Mouse (Mus musculus): ENCODE results near the gene Olfr1252. TPM values are rescaled to one million over a fixed set of nuclear protein-coding genes. Genes with fewer than 3 reads are reported as not detected.

The Olfr1252 gene
- total and polyA plus RNA-seq, 3 experiments, result not detected

GRCm38 (mm10) chr2:89691980-89692379 lies 32.8 kb downstream of the Olfr1252 start:
- Histone ChIP-seq H3K4me3 (ENCODE audit: control insufficient read depth in 1 of 2, insufficient read depth in 1 of 2, low read depth in 2 of 2, low read length in 2 of 2) (no peak overlapping the region), H3K9me3 (replicated peaks; ENCODE audit: insufficient read depth, low read length) (no peaks in the 10 kb centered on the region), H3K79me2 (ENCODE audit: control insufficient read depth, insufficient read depth, low read length, poor library complexity) (no peaks in the 10 kb centered on the region), H3K27ac (ENCODE audit: control insufficient read depth, low read depth, low read length) (no peak overlapping the region), H3K27me3 (ENCODE audit: control insufficient read depth in 1 of 2, insufficient read depth in 2 of 2, low read length in 2 of 2) (no peaks in the 10 kb centered on the region), H3K9ac (ENCODE audit: control insufficient read depth, low read depth, low read length, poor library complexity, severe bottlenecking) (no peak overlapping the region), H3K4me1 (ENCODE audit: control insufficient read depth in 1 of 2, insufficient read depth in 2 of 2, low read length in 2 of 2) (no peaks in the 10 kb centered on the region), H3K36me3 (ENCODE audit: control insufficient read depth in 1 of 2, insufficient read depth in 2 of 2, low read length in 2 of 2) (no peaks in the 10 kb centered on the region)
- DNase-seq (ENCODE audit: low read depth, low spot score), result no peak
- TF ChIP-seq MYB (IDR thresholded peaks at IDR 0.05; ENCODE audit: low read depth, low read length) (no peak), ZMIZ1 (IDR thresholded peaks at IDR 0.05; ENCODE audit: low read depth, low read length) (no peak), NRF1 (IDR thresholded peaks at IDR 0.05; ENCODE audit: insufficient read depth, low read depth, low read length, poor library complexity, severe bottlenecking) (no peak), TCF12 (IDR thresholded peaks at IDR 0.05; ENCODE audit: low read depth, low read length) (no peak), MAFK (IDR thresholded peaks at IDR 0.05; ENCODE audit: borderline replicate concordance, low read depth, low read length) (no peak), SIN3A (IDR thresholded peaks at IDR 0.05; ENCODE audit: low read length) (no peak), USF1 (IDR thresholded peaks at IDR 0.05; ENCODE audit: low read depth, low read length) (no peak), NELFE (IDR thresholded peaks at IDR 0.05; ENCODE audit: low read depth, low read length) (no peak), HCFC1 (IDR thresholded peaks at IDR 0.05; ENCODE audit: low read depth, low read length) (no peak), MEF2A (IDR thresholded peaks at IDR 0.05; ENCODE audit: extremely low read depth, insufficient replicate concordance, low read depth, low read length, poor library complexity, severe bottlenecking) (no peak), POLR2AphosphoS2 (IDR thresholded peaks at IDR 0.05; ENCODE audit: low read length) (no peak), TAL1 (IDR thresholded peaks at IDR 0.05; ENCODE audit: low read length) (no peak), RCOR1 (IDR thresholded peaks at IDR 0.05; ENCODE audit: low read depth, low read length) (no peak), MXI1 (IDR thresholded peaks at IDR 0.05; ENCODE audit: low read depth, low read length) (no peak), CHD1 (IDR thresholded peaks at IDR 0.05; ENCODE audit: low read depth, low read length) (no peak)

GRCm38 (mm10) chr2:89671836-89672235 lies 53.0 kb downstream of the Olfr1252 start, which contains the start of gene Olfr1251:
Gene Olfr1251 (minus strand): TSS chr2:89671936.
- H3K79me2 ChIP-seq (ENCODE audit: control insufficient read depth, insufficient read depth, low read length, poor library complexity), result no peaks in the 10 kb centered on the region
- TF ChIP-seq CHD1 (IDR thresholded peaks at IDR 0.05; ENCODE audit: low read depth, low read length) (no peak), RAD21 (IDR thresholded peaks at IDR 0.05; ENCODE audit: low read depth, low read length) (no peak), USF2 (IDR thresholded peaks at IDR 0.05; ENCODE audit: borderline replicate concordance in 1 of 2, insufficient read depth in 1 of 2, low read depth in 1 of 2, low read length in 2 of 2) (no peak), ZKSCAN1 (IDR thresholded peaks at IDR 0.05; ENCODE audit: low read depth, low read length) (no peak), SMC3 (IDR thresholded peaks at IDR 0.05; ENCODE audit: low read depth, low read length) (no peak), ZMIZ1 (IDR thresholded peaks at IDR 0.05; ENCODE audit: low read depth, low read length) (no peak), CTCF (IDR thresholded peaks at IDR 0.05 in 2 of 3, conservative IDR thresholded peaks at IDR 0.05 in 1 of 3; ENCODE audit: control insufficient read depth in 1 of 3, insufficient read depth in 1 of 3, low read depth in 2 of 3, low read length in 3 of 3, poor library complexity in 1 of 3, severe bottlenecking in 1 of 3) (no peak), JUND (IDR thresholded peaks at IDR 0.05; ENCODE audit: low read depth, low read length) (no peak), ELF1 (IDR thresholded peaks at IDR 0.05; ENCODE audit: low read depth, low read length) (no peak), POLR2A (IDR thresholded peaks at IDR 0.05; ENCODE audit: control insufficient read depth in 1 of 2, insufficient read depth in 1 of 2, low read depth in 1 of 2, low read length in 2 of 2, poor library complexity in 1 of 2) (no peak), MAFK (IDR thresholded peaks at IDR 0.05; ENCODE audit: borderline replicate concordance, low read depth, low read length) (no peak)
- H3K4me1 ChIP-seq (ENCODE audit: control insufficient read depth in 1 of 2, insufficient read depth in 2 of 2, low read length in 2 of 2), result no peaks in the 10 kb centered on the region
- no peak within 1 kb of the TSS for H3K4me3 ChIP-seq (ENCODE audit: control insufficient read depth in 1 of 2, insufficient read depth in 1 of 2, low read depth in 2 of 2, low read length in 2 of 2)
- H3K36me3 ChIP-seq (ENCODE audit: control insufficient read depth in 1 of 2, insufficient read depth in 2 of 2, low read length in 2 of 2), result no peaks in the 10 kb centered on the region
- no peak within 1 kb of the TSS for H3K27ac ChIP-seq (ENCODE audit: control insufficient read depth, low read depth, low read length)
- H3K9me3 ChIP-seq (replicated peaks; ENCODE audit: insufficient read depth, low read length), result no peaks in the 10 kb centered on the region
- no peak within 1 kb of the TSS for H3K9ac ChIP-seq (ENCODE audit: control insufficient read depth, low read depth, low read length, poor library complexity, severe bottlenecking)
- DNase-seq (ENCODE audit: low read depth, low spot score), result no peak
- H3K27me3 ChIP-seq (ENCODE audit: control insufficient read depth in 1 of 2, insufficient read depth in 2 of 2, low read length in 2 of 2), result no peaks in the 10 kb centered on the region

Measured in MEL (cell line).